Mouse (Mus musculus): ENCODE measurements around the gene C130060K24Rik. TPM values are rescaled to one million over a fixed set of nuclear protein-coding genes. Genes with fewer than 3 reads are reported as not detected.

The C130060K24Rik gene
- not detected for total RNA-seq (2023)

DNA sequence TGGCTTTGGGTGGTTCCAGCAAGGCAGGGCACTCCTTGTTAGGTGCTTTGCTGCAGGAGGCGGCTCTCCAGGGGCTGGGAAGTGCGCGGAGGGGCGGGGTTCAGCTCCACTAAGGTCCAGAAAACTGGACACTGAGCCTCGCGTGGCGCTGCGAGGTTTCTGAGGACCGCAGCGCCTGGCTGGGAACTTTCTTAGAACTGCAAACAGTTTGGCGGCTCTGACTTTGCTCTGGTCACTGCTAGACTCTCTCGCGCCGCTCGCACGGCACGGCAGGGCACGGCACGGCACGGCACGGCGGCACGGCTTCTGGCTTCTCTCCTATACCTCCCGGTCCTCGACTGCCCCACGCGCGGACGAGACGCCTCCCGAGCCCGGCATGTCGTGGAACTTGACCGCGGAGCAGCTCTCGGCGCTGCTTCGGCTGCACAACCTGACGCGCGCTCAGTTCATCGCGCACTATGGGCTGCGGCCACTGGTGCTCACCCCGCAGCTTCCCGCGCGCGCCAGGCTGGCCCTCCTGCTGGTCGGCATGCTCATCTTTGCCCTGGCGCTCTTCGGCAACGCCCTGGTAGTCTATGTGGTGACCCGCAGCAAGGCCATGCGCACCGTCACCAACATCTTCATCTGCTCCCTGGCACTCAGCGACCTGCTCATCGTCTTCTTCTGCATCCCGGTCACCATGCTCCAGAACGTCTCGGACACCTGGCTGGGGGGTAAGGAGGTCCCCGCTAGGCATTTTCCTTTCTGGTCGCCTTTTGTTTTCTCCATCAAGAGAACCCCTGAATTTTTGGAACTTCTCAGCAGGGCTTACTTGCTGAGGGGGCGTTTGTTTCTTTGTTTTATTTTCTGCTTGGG is at the start of gene C130060K24Rik:
Gene C130060K24Rik, plus strand, starts transcription at position 188 of the 855 bp plus-strand sequence.

Other genes starting within 250 kb of the C130060K24Rik start
- 10 to 100 TPM; 25.8 to 34.2 TPM for gene Hpgds, start 236.2 kb upstream of the C130060K24Rik start, total RNA-seq (2023)
- 10 to 100 TPM; 33.3 to 49.0 TPM for gene Tnip3, start 144.2 kb downstream of the C130060K24Rik start, total RNA-seq (2023)

Data from monocyte, adult 59 days (primary cell).